Mouse (Mus musculus) neural tube, embryonic 13.5 days (tissue): Measurements from ENCODE around the gene Ctns. TPM values are rescaled to one million over a fixed set of nuclear protein-coding genes. Genes with fewer than 3 reads are reported as not detected.

Experiments used
- ATAC-seq: fragments of 200-750 bp; cut with Nextera tagmentation; 2 replicates; pipeline ENCODE4 v1.8.0; 2017; ENCODE audit warnings: low read depth, mild to moderate bottlenecking, moderate TSS enrichment, moderate library complexity
- H3K27ac ChIP-seq: fragments of 300-500 bp; sonication (generic); replicated peaks from 2 replicates; pipeline ENCODE4 v1.5.1; 2015; ENCODE audit warnings: moderate library complexity, mild to moderate bottlenecking, inconsistent platforms
- H3K27me3 ChIP-seq: fragments of 300-500 bp; sonication (generic); 2 replicates; pipeline ENCODE4 v1.6.1; 2015; ENCODE audit warnings: mild to moderate bottlenecking, inconsistent platforms
- H3K36me3 ChIP-seq: fragments of 300-500 bp; sonication (generic); 2 replicates; pipeline ENCODE4 v1.6.1; 2015; ENCODE audit warnings: mild to moderate bottlenecking, inconsistent platforms
- H3K4me1 ChIP-seq: fragments of 300-500 bp; sonication (generic); replicated peaks from 2 replicates; pipeline ENCODE4 v1.6.1; 2015; ENCODE audit warnings: inconsistent platforms
- H3K4me2 ChIP-seq: fragments of 300-500 bp; sonication (generic); 2 replicates; pipeline ENCODE4 v1.6.1; 2015; ENCODE audit warnings: inconsistent platforms, mild to moderate bottlenecking, moderate library complexity
- H3K4me3 ChIP-seq: fragments of 300-500 bp; sonication (generic); 2 replicates; pipeline ENCODE4 v1.5.1; 2015; ENCODE audit warnings: mild to moderate bottlenecking, inconsistent platforms
- H3K9ac ChIP-seq: fragments of 300-500 bp; sonication (generic); 2 replicates; pipeline ENCODE4 v1.6.1; 2015; ENCODE audit warnings: moderate library complexity, mild to moderate bottlenecking, inconsistent platforms
- H3K9me3 ChIP-seq: fragments of 300-500 bp; sonication (generic); 2 replicates; pipeline ENCODE4 v1.6.1; 2016; ENCODE audit warnings: inconsistent platforms
- whole genome bisulfite sequencing: fragments of 180-500 bp; shearing (Covaris S2); methylation state at CpG from one replicate; pipeline ENCODE4 v1.1.7; 2015; 5-methylcytosine and 5-hydroxymethylcytosine counted together
- polyA plus RNA-seq: library from polyadenylated mRNA; unstranded; fragments of >200 nt; fragmentation: Nextera tagmentation; extraction: Ambion mirVana; gene quantifications from 2 replicates; pipeline ENCODE4 v1.2.1, GENCODE M21; 2015

The Ctns gene
- polyA plus RNA-seq, 1 experiment from 2014 or later, result 21.2 TPM

- WGBS, result 88% methylated on average over 4 of the region's 4 CpGs
- no peak overlapping the region for H3K9ac ChIP-seq
Measured at GRCm38 (mm10) chr11:73161616-73162015, 37.2 kb downstream of the Ctns start.

GRCm38 (mm10) chr11:73160811-73161200, 38.0 kb downstream of the Ctns start:
- H3K4me1 ChIP-seq, result peaks cover 14% of the 10 kb centered on the region
- H3K4me3 ChIP-seq, result peak overlapping the region; percentile 43
- no peak overlapping the region for H3K27ac ChIP-seq
- 25% methylated on average over 6 of the region's 6 CpGs for WGBS
- H3K27me3 ChIP-seq, result peaks cover 37% of the 10 kb centered on the region
- ATAC-seq, result no peak; the same call in 1 of the 2 replicates
- H3K9me3 ChIP-seq, result no peaks in the 10 kb centered on the region
- H3K4me2 ChIP-seq, result peak overlapping the region; percentile 77
- H3K36me3 ChIP-seq, result no peaks in the 10 kb centered on the region
- H3K9ac ChIP-seq, result peak overlapping the region; percentile 75; the same call in 1 of the 2 replicates

More at GRCm38 (mm10) chr11:73161616-73162015, 37.2 kb downstream of the Ctns start:
- Histone ChIP-seq H3K27ac (no peak overlapping the region), H3K27me3 (peaks cover 37% of the 10 kb centered on the region), H3K4me1 (peaks cover 14% of the 10 kb centered on the region), H3K4me3 (no peak overlapping the region), H3K36me3 (no peaks in the 10 kb centered on the region), H3K9me3 (no peaks in the 10 kb centered on the region), H3K4me2 (no peak overlapping the region)
- no peak for ATAC-seq

GRCm38 (mm10) chr11:73159957-73160810, 38.7 kb downstream of the Ctns start, which contains the start of gene P2rx5:
Gene P2rx5, plus strand, starts transcription at chr11:73160421.
- Histone ChIP-seq H3K9ac (peak within 1 kb of the TSS; percentile 75), H3K4me3 (peak within 1 kb of the TSS; percentile 43), H3K4me1 (peaks cover 14% of the 10 kb centered on the region), H3K9me3 (no peaks in the 10 kb centered on the region), H3K36me3 (no peaks in the 10 kb centered on the region), H3K27me3 (peaks cover 37% of the 10 kb centered on the region), H3K27ac (no peak within 1 kb of the TSS), H3K4me2 (peak within 1 kb of the TSS; percentile 77)
- peak; percentile 53; the same call in 1 of the 2 replicates for ATAC-seq
- 4% methylated on average over 49 of the region's 49 CpGs for WGBS

GRCm38 (mm10) chr11:73155071-73155470, 43.8 kb downstream of the Ctns start:
- Histone ChIP-seq H3K4me1 (peaks cover 4% of the 10 kb centered on the region; the same call in 1 of the 2 replicates), H3K4me3 (no peak overlapping the region), H3K9ac (no peak overlapping the region), H3K27me3 (peaks cover 19% of the 10 kb centered on the region), H3K9me3 (no peaks in the 10 kb centered on the region), H3K4me2 (no peak overlapping the region), H3K36me3 (no peaks in the 10 kb centered on the region), H3K27ac (no peak overlapping the region)
- no peak for ATAC-seq
- WGBS, result 77% methylated on average over 6 of the region's 6 CpGs

- 81% methylated on average over 9 of the region's 9 CpGs for WGBS
- Histone ChIP-seq H3K9ac (no peak overlapping the region), H3K36me3 (no peaks in the 10 kb centered on the region), H3K4me1 (no peaks in the 10 kb centered on the region), H3K27ac (no peak overlapping the region), H3K27me3 (no peaks in the 10 kb centered on the region), H3K9me3 (no peaks in the 10 kb centered on the region), H3K4me3 (no peak overlapping the region), H3K4me2 (no peak overlapping the region)
- no peak for ATAC-seq
Measured at GRCm38 (mm10) chr11:73148209-73148608, 50.6 kb downstream of the Ctns start.

GRCm38 (mm10) chr11:73146975-73147365, 51.9 kb downstream of the Ctns start:
- Histone ChIP-seq H3K9me3 (no peaks in the 10 kb centered on the region), H3K27ac (no peak overlapping the region), H3K4me2 (no peak overlapping the region), H3K4me3 (no peak overlapping the region), H3K9ac (no peak overlapping the region), H3K4me1 (no peaks in the 10 kb centered on the region), H3K36me3 (no peaks in the 10 kb centered on the region), H3K27me3 (no peaks in the 10 kb centered on the region)
- ATAC-seq, result no peak
- WGBS, result 66% methylated on average over 7 of the region's 7 CpGs

- H3K36me3 ChIP-seq, result no peaks in the 10 kb centered on the region
- H3K27ac ChIP-seq, result no peak overlapping the region
- H3K4me3 ChIP-seq, result no peak overlapping the region
- H3K9ac ChIP-seq, result no peak overlapping the region
- ATAC-seq, result no peak
- 58% methylated on average over 10 of the region's 11 CpGs for WGBS
- no peaks in the 10 kb centered on the region for H3K27me3 ChIP-seq
- H3K4me2 ChIP-seq, result no peak overlapping the region
- H3K4me1 ChIP-seq, result no peaks in the 10 kb centered on the region
- no peaks in the 10 kb centered on the region for H3K9me3 ChIP-seq
Measured at GRCm38 (mm10) chr11:73146026-73146974, 52.5 kb downstream of the Ctns start.

GRCm38 (mm10) chr11:73144261-73144681, 54.6 kb downstream of the Ctns start:
- no peak overlapping the region for H3K4me3 ChIP-seq
- no peak overlapping the region for H3K27ac ChIP-seq
- H3K36me3 ChIP-seq, result no peaks in the 10 kb centered on the region
- no peaks in the 10 kb centered on the region for H3K27me3 ChIP-seq
- no peaks in the 10 kb centered on the region for H3K4me1 ChIP-seq
- H3K4me2 ChIP-seq, result no peak overlapping the region
- H3K9me3 ChIP-seq, result no peaks in the 10 kb centered on the region
- ATAC-seq, result no peak
- WGBS, result 72% methylated on average over 1 of the region's 1 CpGs
- no peak overlapping the region for H3K9ac ChIP-seq

- Histone ChIP-seq H3K4me2 (peak within 1 kb of the TSS; percentile 81), H3K36me3 (no peaks in the 10 kb centered on the region), H3K9me3 (no peaks in the 10 kb centered on the region), H3K4me1 (peaks cover 31% of the 10 kb centered on the region), H3K9ac (peak within 1 kb of the TSS; percentile 74), H3K27me3 (no peaks in the 10 kb centered on the region), H3K27ac (no peak within 1 kb of the TSS), H3K4me3 (peak within 1 kb of the TSS; percentile 69)
- under 1% methylated on average over 80 of the region's 84 CpGs for WGBS
- peak; percentile 96 for ATAC-seq
Measured at GRCm38 (mm10) chr11:73137591-73138501, 61.0 kb downstream of the Ctns start, which contains the start of gene Haspin. Gene Haspin, minus strand, starts transcription at chr11:73138294.

GRCm38 (mm10) chr11:73137116-73137515, 61.7 kb downstream of the Ctns start:
- ATAC-seq, result no peak
- H3K27me3 ChIP-seq, result no peaks in the 10 kb centered on the region
- WGBS, result 31% methylated on average over 10 of the region's 11 CpGs
- no peaks in the 10 kb centered on the region for H3K9me3 ChIP-seq
- H3K4me2 ChIP-seq, result peak overlapping the region; percentile 81
- peak overlapping the region; percentile 74 for H3K9ac ChIP-seq
- no peaks in the 10 kb centered on the region for H3K36me3 ChIP-seq
- H3K4me1 ChIP-seq, result peaks cover 31% of the 10 kb centered on the region
- no peak overlapping the region for H3K27ac ChIP-seq
- H3K4me3 ChIP-seq, result peak overlapping the region; percentile 69

- 59% methylated on average over 6 of the region's 6 CpGs for WGBS
- peak overlapping the region; percentile 69 for H3K4me3 ChIP-seq
Measured at GRCm38 (mm10) chr11:73136587-73136986, 62.3 kb downstream of the Ctns start.

More at GRCm38 (mm10) chr11:73136587-73136986, 62.3 kb downstream of the Ctns start:
- Histone ChIP-seq H3K4me1 (peaks cover 31% of the 10 kb centered on the region), H3K27me3 (no peaks in the 10 kb centered on the region), H3K9ac (no peak overlapping the region), H3K4me2 (peak overlapping the region; percentile 81), H3K27ac (no peak overlapping the region), H3K9me3 (no peaks in the 10 kb centered on the region), H3K36me3 (no peaks in the 10 kb centered on the region)
- no peak for ATAC-seq
